Mouse (Mus musculus) liver, adult 2 months (tissue): ENCODE measurements at regions not wholly inside any gene's neighbourhood (a gene's known extent, or its start where the extent isn't known, plus 50 kb on each side); places are given as distances from the start of the nearest gene placed in this dataset.

Experiments
- DNase-seq: peaks from one replicate; pipeline ENCODE4 v3.0.0-alpha.2; 2011; ENCODE audit warnings: low read depth, low spot score; ENCODE audit errors: extremely low read depth
- H3K27ac ChIP-seq: fragments of 200-500 bp; replicated peaks from 2 replicates; pipeline ENCODE4 v1.5.1; 2012; ENCODE audit warnings: low read depth, mild to moderate bottlenecking, control low read depth, inconsistent platforms, low read length; ENCODE audit not compliant: insufficient read depth
- H3K27me3 ChIP-seq: fragments of 200-500 bp; 2 replicates; pipeline ENCODE4 v1.6.1; 2012; ENCODE audit warnings: mild to moderate bottlenecking, moderate library complexity, low read length, inconsistent platforms; ENCODE audit not compliant: control insufficient read depth, insufficient read depth
- H3K36me3 ChIP-seq: fragments of 200-500 bp; 2 replicates; pipeline ENCODE4 v1.6.1; 2012; ENCODE audit warnings: low read length, inconsistent platforms; ENCODE audit not compliant: control insufficient read depth, insufficient read depth
- H3K4me1 ChIP-seq: fragments of 200-500 bp; 2 replicates; pipeline ENCODE4 v1.6.1; 2011; ENCODE audit warnings: low read length; ENCODE audit not compliant: control insufficient read depth, insufficient read depth
- H3K4me3 ChIP-seq: fragments of 200-500 bp; 2 replicates; pipeline ENCODE4 v1.5.1; 2011; ENCODE audit warnings: low read depth, mild to moderate bottlenecking, control low read depth, low read length, moderate library complexity; ENCODE audit not compliant: insufficient read depth
- H3K79me2 ChIP-seq: fragments of 200-500 bp; 2 replicates; pipeline ENCODE4 v1.6.1; 2012; ENCODE audit warnings: inconsistent platforms, mild to moderate bottlenecking, low read length, moderate library complexity; ENCODE audit not compliant: control insufficient read depth, insufficient read depth
- H3K9ac ChIP-seq: fragments of 200-500 bp; 2 replicates; pipeline ENCODE4 v1.6.1; 2012; ENCODE audit warnings: low read depth, mild to moderate bottlenecking, control low read depth, inconsistent platforms, low read length
- CTCF ChIP-seq: fragments of 200-500 bp; IDR thresholded peaks from 2 replicates; pipeline ENCODE4 v1.5.1; 2011; ENCODE audit warnings: low read depth, low read length, control low read depth
- POLR2A ChIP-seq: fragments of 200-500 bp; IDR thresholded peaks from 2 replicates; pipeline ENCODE4 v1.6.1; 2011; ENCODE audit warnings: low read length, control low read depth; ENCODE audit not compliant: insufficient read depth; ENCODE audit errors: extremely low read depth
- WGBS: fragments of 180-500 bp; shearing (Covaris S2); methylation state at CpG from one replicate; pipeline ENCODE4 v1.1.7; 2018; 5-methylcytosine and 5-hydroxymethylcytosine counted together

DNA sequence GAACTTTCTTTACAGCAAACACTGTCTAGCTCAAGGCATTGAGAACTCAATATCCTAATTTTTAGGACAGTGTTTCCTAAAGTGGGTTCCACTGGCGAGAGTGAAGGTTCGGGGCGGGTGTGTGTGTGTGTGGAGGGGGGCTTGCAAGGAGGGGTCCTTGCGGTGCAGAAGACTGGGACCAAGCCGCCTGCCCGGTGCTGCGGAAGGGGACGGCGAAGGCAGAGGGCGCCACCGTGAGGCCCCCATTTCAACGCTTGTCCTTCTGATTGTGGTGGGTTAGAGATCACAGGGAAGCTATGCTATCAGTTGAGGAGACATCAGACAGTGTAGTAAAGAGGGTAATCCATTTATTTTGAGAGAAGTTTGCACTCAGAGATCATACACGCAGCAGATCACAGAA, 176.9 kb upstream of the Ap5m1 start:
- TF ChIP-seq CTCF (no peak), POLR2A (no peak)
- 6% methylated on average over 13 of the region's 13 CpGs for WGBS
- no peak for DNase-seq
- Histone ChIP-seq H3K4me1 (no peaks in the 10 kb centered on the region), H3K9ac (no peak overlapping the region), H3K79me2 (no peaks in the 10 kb centered on the region), H3K36me3 (no peaks in the 10 kb centered on the region), H3K4me3 (no peak overlapping the region), H3K27ac (no peak overlapping the region), H3K27me3 (no peaks in the 10 kb centered on the region)

DNA sequence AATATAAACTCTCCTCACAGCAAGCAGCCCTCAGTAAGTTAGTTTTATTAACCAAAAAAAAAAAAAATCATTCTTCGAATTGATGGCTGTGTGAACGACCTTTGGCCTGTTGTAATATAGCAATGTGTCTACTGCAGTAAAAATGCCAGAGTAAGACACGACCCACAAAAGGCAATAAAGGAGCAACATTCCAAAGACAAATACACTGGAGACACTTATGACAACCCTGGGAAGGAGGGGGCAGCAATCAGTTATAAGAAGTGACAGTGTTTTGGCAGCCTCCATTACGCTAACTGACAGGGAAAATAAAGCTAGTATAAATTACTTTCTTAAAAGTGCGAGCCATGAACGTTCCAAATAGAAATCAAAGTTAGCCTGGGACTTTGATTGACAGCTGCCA, 185.9 kb upstream of the Ap5m1 start:
- Histone ChIP-seq H3K4me1 (no peaks in the 10 kb centered on the region), H3K36me3 (no peaks in the 10 kb centered on the region), H3K9ac (no peak overlapping the region), H3K4me3 (no peak overlapping the region), H3K79me2 (no peaks in the 10 kb centered on the region), H3K27ac (no peak overlapping the region), H3K27me3 (no peaks in the 10 kb centered on the region)
- no peak for DNase-seq
- TF ChIP-seq CTCF (no peak), POLR2A (no peak)
- 61% methylated on average over 6 of the region's 6 CpGs for WGBS

DNA sequence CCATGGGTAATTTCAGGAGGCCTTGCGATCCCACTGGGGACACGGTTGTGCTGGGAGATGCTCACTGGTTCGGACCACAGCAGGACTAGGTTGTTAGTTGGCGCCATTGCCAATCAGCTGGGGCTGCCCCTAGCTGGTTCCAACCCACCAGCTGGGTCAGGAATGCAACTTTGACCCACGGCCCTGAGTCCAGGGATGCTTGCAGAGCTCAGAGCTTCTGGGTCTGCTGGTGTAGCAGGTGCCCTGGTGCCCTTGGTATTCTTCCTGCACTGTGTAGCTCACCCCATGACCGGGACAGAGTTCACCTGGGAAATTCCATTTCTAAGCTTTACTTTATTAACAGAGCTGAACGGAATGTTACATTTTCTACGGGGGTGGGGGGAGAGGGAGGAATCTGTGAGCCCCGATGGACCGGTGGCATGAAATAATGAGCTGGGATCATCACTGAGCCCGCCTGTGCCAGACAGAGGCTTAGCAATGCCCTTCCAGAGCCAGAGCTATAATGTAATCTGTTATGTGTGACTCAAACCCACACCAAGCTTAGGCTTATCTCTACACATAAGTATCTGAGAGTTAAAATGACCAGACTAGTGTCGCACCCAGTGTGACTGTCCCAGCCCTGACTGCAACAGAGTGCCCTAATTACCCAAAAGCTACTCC, 187.8 kb upstream of the Ap5m1 start:
- H3K4me1 ChIP-seq = no peaks in the 10 kb centered on the region
- no peaks in the 10 kb centered on the region for H3K36me3 ChIP-seq
- no peak overlapping the region for H3K9ac ChIP-seq
- no peaks in the 10 kb centered on the region for H3K27me3 ChIP-seq
- DNase-seq = no peak
- H3K79me2 ChIP-seq = no peaks in the 10 kb centered on the region
- H3K27ac ChIP-seq = no peak overlapping the region
- WGBS = 81% methylated on average over 12 of the region's 12 CpGs
- TF ChIP-seq POLR2A (no peak), CTCF (no peak)
- no peak overlapping the region for H3K4me3 ChIP-seq

DNA sequence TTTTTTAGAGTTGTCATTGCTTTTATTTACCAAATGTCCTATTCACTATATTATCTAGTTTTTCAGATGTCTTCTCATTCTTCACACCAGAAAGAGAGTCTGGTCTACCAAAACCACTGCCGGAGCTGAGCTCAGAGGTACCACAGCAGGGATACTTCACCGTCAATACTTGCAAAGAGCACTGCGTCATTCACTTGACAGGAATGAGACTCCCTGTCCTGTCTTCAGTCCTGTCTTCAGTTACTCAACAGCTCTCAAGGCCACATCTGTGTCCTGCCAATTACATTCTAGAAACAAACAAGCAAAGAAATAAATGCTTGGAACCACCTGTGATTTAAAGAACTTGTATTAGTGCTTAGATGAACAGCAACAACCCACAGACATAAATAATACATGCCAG, 194.6 kb upstream of the Ap5m1 start:
- Histone ChIP-seq H3K79me2 (no peaks in the 10 kb centered on the region), H3K4me3 (no peak overlapping the region), H3K27ac (no peak overlapping the region), H3K4me1 (no peaks in the 10 kb centered on the region), H3K36me3 (no peaks in the 10 kb centered on the region), H3K9ac (no peak overlapping the region), H3K27me3 (no peaks in the 10 kb centered on the region)
- TF ChIP-seq POLR2A = no peak
- DNase-seq = no peak
- WGBS = 90% methylated on average over 3 of the region's 3 CpGs

DNA sequence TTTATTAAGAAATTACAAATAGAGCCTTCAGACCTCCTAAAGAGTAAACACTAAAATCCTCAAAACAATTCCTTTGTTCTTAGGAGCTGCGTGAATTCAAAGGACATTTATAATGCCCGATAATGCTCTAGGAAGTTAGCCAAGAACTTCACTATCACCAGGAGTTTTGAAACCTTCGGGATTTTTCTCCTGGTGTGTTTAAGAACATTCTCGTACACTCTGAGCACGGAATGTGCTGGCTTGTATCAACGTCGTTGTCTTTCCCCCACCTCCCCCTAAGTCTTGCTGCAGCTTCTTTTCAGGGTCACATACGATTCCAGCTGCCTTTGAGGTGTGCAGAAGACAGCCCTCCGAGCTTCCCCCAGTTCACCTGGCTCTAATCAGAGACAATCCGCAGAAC, 195.9 kb upstream of the Ap5m1 start:
- TF ChIP-seq CTCF (no peak), POLR2A (no peak)
- 66% methylated on average over 10 of the region's 10 CpGs for WGBS
- H3K36me3 ChIP-seq = no peaks in the 10 kb centered on the region
- DNase-seq = no peak
- H3K27ac ChIP-seq = no peak overlapping the region
- H3K27me3 ChIP-seq = no peaks in the 10 kb centered on the region
- H3K9ac ChIP-seq = no peak overlapping the region
- no peaks in the 10 kb centered on the region for H3K79me2 ChIP-seq
- H3K4me1 ChIP-seq = no peaks in the 10 kb centered on the region
- no peak overlapping the region for H3K4me3 ChIP-seq

DNA sequence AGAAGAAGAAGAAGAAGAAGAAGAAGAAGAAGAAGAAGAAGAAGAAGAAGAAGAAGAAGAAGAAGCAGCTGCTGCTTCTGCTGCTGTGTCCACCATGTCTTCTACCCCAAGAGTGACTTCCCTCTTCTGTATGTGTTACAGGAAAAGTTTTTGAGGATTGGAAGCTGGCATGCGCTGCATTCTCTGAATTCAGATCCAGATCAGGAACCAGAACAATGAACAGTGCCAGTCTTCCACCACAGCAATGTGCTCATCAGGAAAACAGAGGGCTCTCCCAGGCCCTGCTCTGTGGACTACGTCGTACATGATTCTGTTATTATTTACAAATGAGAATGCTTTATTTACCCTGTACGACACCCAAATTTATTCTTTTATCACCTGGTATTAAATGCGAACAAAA, 181.8 kb upstream of the Otx2 start:
- Histone ChIP-seq H3K36me3 (no peaks in the 10 kb centered on the region), H3K27ac (no peak overlapping the region), H3K27me3 (no peaks in the 10 kb centered on the region), H3K4me3 (no peak overlapping the region), H3K79me2 (no peaks in the 10 kb centered on the region), H3K4me1 (no peaks in the 10 kb centered on the region), H3K9ac (no peak overlapping the region)
- TF ChIP-seq POLR2A (no peak), CTCF (no peak)
- 82% methylated on average over 5 of the region's 5 CpGs for WGBS
- DNase-seq = no peak
